Mouse (Mus musculus) 416B (cell line): ENCODE results near the gene Gm29666.

Source experiments
- DNase-seq: peaks from one replicate; pipeline ENCODE4 v3.0.0; 2011; ENCODE audit warnings: low read depth

Gm29666 gene

DNA sequence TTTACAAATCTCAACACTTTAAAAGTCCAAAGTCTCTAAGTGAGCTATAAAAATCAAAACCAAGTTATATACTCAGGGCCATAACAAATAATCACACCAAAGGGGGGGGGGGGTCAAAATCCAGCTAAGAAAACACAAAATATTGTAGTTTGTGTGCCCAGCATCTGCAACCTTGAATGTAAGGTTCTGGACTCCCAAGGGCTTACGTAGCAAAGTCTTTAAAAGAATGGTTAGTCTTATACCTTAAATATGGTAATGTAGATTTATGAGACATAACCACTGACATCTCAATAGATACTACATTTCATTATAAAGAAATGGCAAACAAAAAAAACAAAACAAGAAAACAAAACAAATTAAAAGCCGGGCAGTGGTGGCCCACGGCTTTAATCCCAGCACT, at the start of gene Gm29666:
TSS of gene Gm29666 (minus strand) at position 101 of the 400 bp plus-strand sequence.
- DNase-seq: no peak

DNA sequence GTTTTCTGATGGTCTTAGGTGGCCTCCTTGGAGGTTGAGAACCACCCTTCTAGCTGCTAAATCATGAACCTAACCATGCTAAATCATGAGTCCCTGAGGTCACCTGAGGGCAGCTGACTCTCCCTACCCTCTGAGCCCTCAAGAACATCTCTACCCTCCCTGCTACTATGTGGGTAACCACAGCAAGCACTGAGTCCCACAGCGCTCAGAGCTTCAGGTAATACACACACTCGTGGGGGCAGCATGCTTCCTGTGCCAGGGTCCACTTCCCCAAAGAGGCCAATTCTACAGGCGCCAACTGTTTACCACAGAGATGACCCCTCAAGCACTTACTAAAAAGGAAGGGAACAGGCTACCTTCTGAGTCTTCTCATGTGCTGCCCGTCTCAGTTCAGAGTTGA, 48.7 kb upstream of the Gm29666 start:
- DNase-seq: no peak

DNA sequence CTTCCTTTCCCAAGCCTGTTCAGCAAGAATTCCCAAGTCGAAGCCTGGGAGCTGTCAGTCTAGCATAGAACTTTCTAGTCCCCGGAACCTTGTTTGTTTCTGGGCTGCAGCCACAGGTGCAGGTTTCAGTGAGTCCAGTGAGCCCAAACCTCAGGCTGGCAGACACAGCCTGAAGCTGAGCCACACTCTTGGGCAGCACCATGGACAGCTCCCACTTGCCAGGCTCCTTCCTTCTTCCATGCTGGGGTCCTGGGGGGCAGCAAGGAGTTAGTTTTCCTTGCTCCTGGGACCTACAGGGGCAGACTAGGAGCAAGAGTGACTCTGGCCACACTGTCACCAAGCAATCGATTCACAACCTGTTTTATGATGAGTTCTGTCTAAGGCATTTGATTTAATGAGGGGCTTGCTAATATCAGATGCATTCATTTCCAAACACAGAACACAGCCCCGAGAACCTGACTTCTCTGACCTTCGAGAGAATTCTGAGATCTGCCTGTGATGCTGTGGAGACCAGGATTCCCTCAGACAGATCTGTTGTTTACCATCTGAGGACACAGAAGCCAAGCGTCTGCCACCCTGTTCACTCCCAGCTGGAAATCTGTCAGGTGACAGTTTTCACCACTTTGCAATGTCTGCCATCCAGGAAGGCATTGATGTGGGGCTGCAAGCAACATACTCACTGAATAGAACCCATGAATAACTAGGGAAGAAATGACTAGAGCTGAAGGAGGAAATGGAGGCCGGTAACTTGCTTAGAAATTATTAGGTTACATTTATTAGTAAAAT, 45.9 kb upstream of the Gm29666 start:
- DNase-seq: peak; percentile 69

DNA sequence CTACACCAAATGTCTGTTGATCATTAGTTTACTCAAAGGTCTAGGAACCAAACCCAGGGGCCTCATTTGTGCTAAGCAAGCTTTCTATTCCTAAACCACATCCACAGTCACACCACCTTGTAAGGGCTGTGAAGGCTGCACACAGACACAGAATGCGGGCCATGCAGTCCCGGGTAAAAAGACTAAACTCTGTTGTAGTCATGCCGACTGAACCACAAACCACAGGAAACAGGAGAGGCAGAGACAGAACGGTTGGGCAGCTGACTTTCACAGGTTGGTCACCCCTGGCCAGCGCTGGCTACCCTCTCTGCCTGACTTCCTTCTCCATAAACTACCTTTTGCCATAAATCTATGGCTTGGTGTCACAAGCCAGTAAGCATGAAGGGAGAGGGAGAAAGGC, 44.9 kb upstream of the Gm29666 start:
- DNase-seq: peak; percentile 74

DNA sequence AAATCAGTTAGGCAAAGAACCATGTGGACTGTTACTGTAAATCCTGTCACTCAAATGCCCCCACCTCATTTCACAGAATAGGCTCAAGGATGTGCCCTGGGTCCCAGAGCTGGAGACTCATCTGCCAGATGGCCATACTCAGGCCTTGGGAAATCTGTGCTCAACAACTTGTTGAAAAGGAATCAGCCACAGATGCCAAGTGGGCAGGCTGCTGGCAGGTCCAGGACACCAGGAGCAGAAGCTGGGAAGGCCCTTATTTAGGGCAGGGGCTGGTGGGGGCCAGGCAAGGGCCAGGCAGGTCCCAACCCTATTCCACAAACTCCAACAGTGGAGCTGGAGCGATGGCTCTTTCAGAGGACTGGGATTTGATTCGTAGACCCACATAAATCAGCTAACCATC, 42.7 kb upstream of the Gm29666 start:
- DNase-seq: no peak

DNA sequence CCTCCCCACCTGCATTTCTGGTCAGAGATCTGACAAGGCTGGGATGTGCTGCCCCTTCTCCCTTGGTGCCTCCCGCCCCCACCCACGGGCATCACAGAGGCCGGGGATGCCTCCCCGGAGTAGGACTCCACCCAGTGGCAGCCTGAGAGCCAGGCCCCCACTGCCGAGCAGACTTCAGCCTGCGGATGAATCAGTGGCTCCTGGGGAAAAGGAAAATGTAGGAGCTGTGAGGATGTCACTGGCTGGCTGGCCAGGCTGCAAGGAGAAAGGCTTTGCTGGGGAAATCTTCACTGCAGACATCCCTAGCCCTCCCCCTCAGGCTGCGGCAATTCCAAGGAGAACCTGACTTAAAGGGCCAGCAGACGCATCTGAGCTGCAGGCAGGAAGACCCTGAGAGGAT, 40.9 kb upstream of the Gm29666 start:
- no peak for DNase-seq

DNA sequence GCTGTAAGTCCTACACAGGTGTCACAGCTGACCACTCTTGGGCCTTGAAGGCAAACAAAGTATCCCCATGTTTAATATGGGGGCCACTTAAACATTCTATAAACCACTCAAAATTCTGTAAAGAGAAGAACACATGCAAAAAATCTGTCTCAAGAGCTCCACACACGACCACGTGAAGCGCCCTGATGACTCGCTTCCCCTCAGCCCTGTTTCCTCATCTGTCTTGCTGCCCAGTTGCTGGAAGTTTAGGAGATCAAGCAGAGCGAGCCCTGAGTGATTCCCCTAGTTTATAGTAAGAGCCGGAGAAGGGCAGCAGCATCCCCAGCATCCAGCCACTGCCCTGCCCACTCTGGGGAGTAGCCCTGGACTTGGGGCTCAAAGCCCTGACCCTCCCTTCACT, 40.1 kb upstream of the Gm29666 start:
- no peak for DNase-seq

DNA sequence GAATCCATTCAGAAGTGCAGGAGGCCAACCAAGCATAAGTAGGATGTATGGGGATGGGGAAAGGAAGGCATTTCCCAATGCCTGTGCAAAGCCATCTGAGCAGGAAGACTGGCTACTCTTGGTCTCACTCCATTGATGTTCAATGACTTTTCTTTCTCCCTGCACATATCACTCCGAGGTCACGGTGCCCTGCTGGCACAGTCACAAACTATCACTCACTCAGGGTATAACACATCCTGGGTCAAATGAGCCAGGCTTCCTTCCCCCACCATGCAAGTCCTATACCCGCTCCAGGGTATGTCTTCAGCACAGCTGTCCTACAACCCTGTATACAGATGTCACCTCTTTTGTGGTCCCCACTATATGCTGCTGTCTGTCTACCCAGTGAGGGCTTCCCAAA, 38.5 kb upstream of the Gm29666 start:
- DNase-seq: no peak

DNA sequence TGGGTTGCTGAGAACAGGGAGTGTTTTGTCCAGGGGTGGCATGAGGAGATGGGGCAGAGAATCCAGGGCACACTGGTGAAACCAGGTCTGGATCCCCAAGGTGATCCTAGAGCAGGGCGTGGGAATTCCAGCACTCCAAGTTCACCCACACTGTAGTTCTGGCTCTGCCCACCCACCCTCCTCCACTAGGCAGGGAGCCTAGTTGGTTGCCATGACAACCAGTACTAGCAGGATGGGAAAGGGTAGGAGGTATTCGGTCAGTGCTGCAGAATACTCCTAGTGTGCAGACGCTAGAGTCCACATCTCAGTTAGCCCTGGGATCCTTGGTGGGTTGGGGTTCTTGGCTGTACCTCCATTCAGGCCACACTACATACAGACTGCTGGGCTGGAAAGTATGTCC, 38.0 kb upstream of the Gm29666 start:
- no peak for DNase-seq

DNA sequence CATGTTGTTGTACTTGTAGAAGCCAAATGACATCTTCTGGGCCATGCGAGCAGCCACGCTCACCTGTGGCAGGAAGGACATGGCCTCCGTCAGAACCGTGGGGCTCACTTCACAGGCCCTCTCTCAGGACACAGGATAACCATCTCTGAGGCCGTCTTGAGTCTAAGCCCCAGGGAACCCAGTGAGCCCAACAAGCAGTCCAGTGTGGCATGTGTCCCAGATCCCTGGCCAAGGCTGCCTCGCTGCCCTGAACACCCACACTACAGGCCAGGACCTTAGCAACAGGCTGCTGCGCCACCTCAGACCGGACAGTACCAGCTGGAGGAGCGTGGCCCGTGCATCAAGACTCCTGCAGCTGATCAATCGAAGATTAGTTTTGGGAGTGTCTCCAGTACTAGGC, 33.4 kb upstream of the Gm29666 start:
- no peak for DNase-seq

DNA sequence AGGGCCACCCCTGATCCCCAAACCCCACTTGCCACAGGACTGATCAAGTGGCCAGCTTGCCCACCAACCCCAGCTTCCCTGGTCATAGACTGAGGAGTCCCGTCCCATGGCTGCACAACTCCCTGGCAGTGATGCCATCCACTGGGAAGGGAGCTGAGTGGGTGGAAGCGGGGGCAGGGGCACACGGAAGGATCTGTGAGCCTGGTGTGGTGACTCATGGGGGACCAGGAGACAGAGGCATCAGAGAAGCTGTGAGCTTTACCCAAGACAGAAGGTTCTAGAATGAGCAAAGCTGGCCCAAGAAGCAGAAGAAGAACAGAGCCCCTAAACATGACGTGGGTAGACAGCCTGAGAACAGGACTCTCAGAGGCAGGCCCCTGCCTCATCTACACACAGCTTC, 30.2 kb upstream of the Gm29666 start:
- no peak for DNase-seq

DNA sequence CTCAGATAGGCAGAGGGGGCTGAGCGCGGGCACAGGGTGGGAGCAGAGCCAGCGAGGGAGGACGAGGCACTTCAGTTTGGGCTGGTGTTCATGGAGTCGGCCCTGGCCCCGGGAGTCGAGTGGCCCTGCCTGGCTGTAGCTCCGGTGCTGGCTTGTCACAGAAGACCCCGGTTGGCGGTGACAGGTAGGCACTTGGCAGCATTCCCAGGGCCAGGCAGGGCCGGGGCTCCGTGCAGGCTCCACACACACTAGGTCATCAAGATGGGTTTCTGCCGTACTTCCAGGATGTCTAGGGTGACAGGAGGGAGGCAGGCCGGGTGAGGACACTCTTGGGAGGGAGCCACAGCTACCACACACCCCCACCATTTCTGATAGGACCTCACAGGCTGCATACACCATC, 29.2 kb upstream of the Gm29666 start:
- no peak for DNase-seq

DNA sequence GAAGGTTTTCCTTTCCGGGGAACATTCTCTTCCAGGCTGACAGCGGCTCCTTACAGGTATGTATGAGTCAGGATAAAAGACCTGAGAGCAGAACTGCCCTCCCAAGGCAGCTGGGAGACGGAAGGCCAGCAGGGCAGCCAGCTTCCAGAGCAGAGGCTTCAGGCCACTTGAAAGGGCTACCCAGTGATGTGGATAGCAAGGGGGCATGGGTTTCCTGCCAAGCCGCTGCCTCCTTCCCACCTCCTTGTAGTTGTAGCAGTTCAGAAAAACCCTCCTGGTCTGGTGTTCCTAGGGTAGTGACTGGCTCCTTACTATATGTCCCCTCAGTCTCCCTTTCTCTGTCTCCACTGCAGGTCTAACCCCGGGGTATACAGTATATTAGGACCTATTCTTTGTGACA, 24.5 kb upstream of the Gm29666 start:
- no peak for DNase-seq

DNA sequence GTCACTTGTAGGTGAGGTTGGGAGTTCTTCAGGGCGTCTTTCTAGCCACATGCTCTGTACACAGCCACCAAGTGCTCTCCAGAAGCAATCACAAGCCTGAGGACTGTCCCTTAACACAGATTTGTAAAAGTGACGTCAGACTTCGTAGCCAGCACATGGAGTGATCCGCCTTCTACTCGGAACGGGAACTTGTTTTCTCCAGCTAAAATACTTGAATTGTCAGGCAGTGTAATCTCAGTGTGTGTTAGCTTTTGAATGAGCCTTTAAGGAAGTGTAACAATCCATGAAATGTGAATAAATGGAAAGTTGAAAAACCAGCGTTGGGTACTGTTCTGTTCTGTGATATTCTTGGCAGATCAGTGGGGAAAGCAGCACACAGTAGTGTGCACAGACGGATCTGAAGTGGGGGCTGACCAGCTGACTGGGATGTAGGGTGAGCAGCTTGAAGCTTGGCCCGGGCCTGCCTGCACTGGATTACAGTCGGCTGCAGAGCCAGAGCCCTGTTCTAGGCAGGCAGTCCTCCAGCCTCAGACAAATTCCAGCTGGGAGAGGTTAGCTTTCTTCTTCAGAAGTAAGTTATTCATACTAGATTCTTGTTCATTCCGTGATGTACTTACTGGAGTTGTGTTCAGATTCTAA, 22.9 kb upstream of the Gm29666 start:
- no peak for DNase-seq

DNA sequence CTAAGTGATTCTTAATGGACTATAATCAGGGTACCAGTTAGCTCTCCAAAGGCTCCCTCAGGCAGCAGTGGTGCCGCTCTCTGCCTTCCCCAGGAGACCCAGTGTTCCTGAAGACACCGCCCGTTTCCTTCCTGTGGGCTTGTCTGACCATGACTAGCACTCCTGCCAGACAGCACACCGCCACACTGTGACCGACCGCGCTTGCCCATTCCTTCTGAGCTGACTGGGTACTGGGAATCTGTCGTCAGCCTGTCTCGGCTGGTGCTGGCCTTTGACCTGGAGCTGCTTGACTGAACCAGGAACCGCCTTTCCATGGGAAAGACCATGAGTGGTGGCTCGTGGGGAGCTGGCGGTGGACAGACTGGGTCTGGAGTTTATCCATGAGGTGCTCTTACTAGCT, 20.3 kb upstream of the Gm29666 start:
- peak; percentile 78 for DNase-seq

DNA sequence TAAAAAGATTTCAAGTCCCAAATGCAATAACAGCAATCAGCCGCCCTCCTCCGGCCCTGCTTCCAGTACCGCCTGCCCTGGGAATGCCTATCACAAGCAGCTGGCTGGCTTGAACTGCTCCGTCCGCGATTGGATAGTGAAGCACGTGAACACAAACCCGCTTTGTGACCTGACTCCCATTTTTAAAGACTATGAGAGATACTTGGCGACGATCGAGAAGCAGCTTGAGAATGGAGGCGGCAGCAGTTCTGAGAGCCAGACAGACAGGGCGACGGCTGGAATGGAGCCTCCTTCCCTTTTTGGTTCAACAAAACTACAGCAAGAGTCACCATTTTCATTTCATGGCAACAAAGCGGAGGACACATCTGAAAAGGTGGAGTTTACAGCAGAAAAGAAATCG, 15.1 kb upstream of the Gm29666 start:
- no peak for DNase-seq

DNA sequence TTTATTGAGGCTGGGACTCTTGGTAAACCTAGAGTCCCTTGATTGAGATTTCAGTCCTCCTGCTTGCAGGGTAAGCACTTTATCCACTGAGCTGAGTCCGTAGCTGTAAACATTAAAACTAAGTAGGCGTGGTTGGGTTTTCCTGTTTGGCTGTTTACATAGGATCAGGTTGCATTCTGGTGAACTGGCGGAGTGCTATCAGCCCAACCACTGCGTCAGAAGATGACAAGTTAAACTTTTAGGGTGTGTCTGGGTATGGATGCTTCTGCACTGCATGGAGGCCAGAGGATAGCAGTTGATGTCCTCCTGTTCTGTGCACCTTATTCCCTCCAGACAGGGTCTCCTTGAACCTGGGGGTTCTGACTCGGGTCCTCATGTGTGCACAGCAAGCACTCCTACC, 12.5 kb upstream of the Gm29666 start:
- peak; percentile 63 for DNase-seq

DNA sequence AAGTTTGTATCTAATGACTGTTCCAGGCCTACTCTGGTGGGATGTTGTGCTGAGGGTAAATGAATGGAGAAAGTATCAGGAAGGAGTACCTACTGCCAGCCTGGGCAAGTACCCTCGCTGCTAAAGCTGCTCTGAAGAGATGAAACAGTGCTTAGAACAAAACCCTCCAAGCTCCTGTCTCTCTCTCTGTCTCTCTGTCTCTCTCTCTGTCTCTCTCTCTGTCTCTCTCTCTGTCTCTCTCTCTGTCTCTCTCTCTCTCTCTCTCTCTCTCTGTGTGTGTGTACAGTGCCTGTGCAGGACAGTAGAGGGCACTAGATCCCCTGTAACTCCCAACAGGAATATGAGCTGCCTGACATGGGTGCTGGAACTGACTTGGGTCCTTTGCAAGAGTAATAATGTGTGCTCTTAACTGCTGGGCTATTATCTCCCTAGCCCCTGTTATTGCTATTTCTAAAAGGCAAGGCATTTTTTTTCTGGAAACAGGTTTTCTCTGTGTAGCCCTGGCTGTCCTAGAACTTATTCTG, 5.7 kb upstream of the Gm29666 start:
- peak; percentile 82 for DNase-seq

DNA sequence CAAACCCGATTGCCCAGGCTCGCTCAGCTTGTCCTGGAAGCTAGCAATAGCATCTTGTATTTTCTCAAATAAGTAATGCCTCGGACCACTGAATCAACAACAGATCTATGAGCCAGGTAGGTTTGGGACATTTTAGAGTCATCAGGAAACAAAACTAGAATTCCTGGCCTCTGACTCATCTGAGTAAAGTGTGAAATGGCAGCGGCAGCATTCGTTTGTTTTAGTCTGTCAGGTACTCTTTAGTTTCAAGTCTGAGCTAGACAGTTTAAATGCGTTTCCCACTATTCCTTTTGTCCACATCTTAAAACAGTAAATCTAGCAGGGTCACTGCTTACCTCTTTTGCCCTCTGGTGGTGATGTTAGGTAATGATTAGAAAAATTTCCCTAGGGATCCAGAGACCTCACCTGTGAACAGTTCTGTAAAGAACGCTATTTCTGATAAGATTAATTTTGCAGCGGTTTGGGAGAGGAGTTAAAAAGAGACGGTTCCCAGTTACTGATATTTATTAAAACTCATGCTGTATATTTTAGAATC, 5.0 kb upstream of the Gm29666 start:
- DNase-seq: peak; percentile 72

DNA sequence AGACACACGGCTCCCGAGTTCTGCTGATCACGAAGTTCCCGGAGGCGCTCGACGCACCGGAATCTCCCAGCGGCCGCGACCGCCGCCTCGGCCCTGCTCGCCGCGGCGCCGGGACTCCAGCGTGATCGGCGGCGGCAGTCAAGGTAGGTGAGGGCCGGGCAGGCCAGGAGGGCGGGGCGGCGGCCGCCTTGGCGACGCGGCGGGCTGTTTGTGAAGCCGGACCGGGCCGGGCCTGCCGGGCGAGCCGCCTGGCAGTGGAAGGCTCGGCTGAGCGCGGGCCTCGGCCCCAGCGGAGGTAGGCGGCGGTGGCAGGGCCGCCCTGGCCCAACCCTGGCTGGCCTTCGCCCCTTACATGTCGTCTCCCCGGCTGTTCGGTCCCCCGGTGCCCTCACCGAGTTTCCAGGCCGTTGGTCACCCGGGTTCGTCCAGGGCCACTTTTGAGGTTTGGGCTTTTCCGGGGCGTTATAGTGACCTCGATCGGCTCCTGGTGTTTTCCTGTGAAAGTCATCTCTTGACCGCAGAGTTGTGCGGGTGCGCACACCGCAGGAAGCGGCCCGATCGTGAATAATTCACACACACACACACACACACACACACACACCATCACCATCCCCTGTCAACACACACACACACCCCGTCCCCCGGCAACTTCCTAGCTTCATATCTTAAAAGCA, 3.8 kb upstream of the Gm29666 start:
- peak; percentile 78 for DNase-seq

DNA sequence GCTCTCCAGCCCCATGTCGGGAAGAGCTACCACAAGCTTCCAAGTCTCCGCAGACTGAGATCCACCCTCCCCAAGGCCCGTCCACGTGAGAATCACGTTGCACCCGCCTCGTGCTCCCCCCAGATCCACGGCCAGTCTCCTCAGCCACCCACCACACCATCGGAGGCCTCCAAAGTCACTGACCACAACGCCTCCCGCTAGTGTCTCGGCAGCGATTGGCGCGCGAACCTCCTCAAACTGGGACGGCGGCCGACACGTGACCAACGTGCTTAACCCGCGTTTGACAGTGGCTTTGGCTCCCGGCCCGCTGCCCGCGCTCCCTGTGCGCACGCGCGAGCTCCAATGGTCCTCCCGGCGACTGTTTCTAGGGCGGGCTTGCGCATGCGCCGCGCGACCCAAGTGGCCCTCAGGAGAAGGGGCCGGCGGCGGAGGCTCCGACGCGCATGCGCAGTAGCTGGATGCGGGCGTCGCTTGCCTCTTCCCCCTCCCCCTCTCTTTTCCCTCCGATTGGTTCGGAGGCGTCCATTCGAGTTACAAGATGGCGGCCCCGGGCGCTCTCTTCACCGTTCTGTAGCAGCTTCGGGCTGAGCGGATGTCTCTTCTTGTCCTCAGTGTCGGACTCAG, 3.2 kb upstream of the Gm29666 start, which contains the start of gene Nup50:
TSS of gene Nup50 (plus strand) at position 528 of the 624 bp plus-strand sequence.
- DNase-seq: peak; percentile 99

DNA sequence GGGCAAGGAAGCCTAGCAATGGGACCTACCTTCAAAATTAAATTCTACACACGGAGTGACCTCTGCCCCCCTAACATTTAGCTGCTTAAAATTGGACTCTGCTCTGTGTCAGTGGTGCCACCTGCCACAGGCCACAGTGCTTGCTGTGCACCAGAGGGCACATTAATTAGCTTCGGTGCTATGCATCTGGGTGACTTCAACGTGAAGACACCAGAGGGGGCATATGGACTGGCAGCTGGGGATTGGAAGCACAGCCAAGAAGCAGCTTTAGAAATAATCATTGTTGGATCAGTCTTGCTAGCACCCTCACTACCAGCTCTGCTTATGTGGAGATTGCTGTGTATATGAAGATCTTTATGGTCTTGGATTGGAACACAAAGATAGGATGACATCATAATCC, 6.6 kb downstream of the Gm29666 start:
- DNase-seq: no peak
